Mouse (Mus musculus): ENCODE results near the gene Slc28a3. TPM values are rescaled to one million over a fixed set of nuclear protein-coding genes. Genes with fewer than 3 reads are reported as not detected.

Gene Slc28a3
- polyA plus RNA-seq, 1 experiment from 2014 or later: not detected

- Histone ChIP-seq H3K27ac (replicated peaks) (no peak overlapping the region), H3K36me3 (no peaks in the 10 kb centered on the region), H3K9me3 (replicated peaks) (no peaks in the 10 kb centered on the region), H3K27me3 (replicated peaks) (no peaks in the 10 kb centered on the region), H3K4me3 (replicated peaks) (no peak overlapping the region), H3K4me1 (no peaks in the 10 kb centered on the region), H3K9ac (replicated peaks) (no peak overlapping the region), H3K4me2 (no peak overlapping the region)
- 84% methylated on average over 12 of the region's 12 CpGs for WGBS
- no peak for ATAC-seq (ENCODE audit: low FRiP score)
Observed at GRCm38 (mm10) chr13:58558216-58558615, 52.5 kb downstream of the Slc28a3 start.

- Histone ChIP-seq H3K9ac (replicated peaks) (no peak overlapping the region), H3K4me2 (no peak overlapping the region), H3K9me3 (replicated peaks) (no peaks in the 10 kb centered on the region), H3K27ac (replicated peaks) (no peak overlapping the region), H3K4me1 (no peaks in the 10 kb centered on the region), H3K36me3 (no peaks in the 10 kb centered on the region), H3K27me3 (replicated peaks) (no peaks in the 10 kb centered on the region), H3K4me3 (replicated peaks) (no peak overlapping the region)
- ATAC-seq (ENCODE audit: low FRiP score): no peak
- WGBS: 70% methylated on average over 1 of the region's 1 CpGs
Observed at GRCm38 (mm10) chr13:58556018-58556417, 54.7 kb downstream of the Slc28a3 start.

- Histone ChIP-seq H3K4me1 (no peaks in the 10 kb centered on the region), H3K4me3 (replicated peaks) (no peak overlapping the region), H3K27me3 (replicated peaks) (no peaks in the 10 kb centered on the region), H3K9me3 (replicated peaks) (no peaks in the 10 kb centered on the region), H3K27ac (replicated peaks) (no peak overlapping the region), H3K9ac (replicated peaks) (no peak overlapping the region), H3K4me2 (no peak overlapping the region), H3K36me3 (no peaks in the 10 kb centered on the region)
- WGBS: 62% methylated on average over 5 of the region's 5 CpGs
- no peak for ATAC-seq (ENCODE audit: low FRiP score)
Observed at GRCm38 (mm10) chr13:58555561-58555960, 55.1 kb downstream of the Slc28a3 start.

- Histone ChIP-seq H3K4me2 (no peak overlapping the region), H3K4me3 (replicated peaks) (no peak overlapping the region), H3K9me3 (replicated peaks) (no peaks in the 10 kb centered on the region), H3K27me3 (replicated peaks) (no peaks in the 10 kb centered on the region), H3K4me1 (peaks cover 20% of the 10 kb centered on the region), H3K36me3 (no peaks in the 10 kb centered on the region), H3K27ac (replicated peaks) (no peak overlapping the region), H3K9ac (replicated peaks) (no peak overlapping the region)
- ATAC-seq (ENCODE audit: low FRiP score): no peak
- WGBS: 73% methylated on average over 4 of the region's 4 CpGs
Observed at GRCm38 (mm10) chr13:58551924-58552323, 58.8 kb downstream of the Slc28a3 start.

- 11% methylated on average over 7 of the region's 7 CpGs for WGBS
- H3K4me2 ChIP-seq: peak overlapping the region; percentile 42
- no peaks in the 10 kb centered on the region for H3K36me3 ChIP-seq
- no peak overlapping the region for H3K4me3 ChIP-seq (replicated peaks)
- peak overlapping the region; percentile 51; the same call in 1 of the 2 replicates for H3K27ac ChIP-seq (replicated peaks)
- peak; percentile 80 for ATAC-seq (ENCODE audit: low FRiP score)
- H3K27me3 ChIP-seq (replicated peaks): peaks cover 3% of the 10 kb centered on the region; the same call in 1 of the 2 replicates
- H3K9ac ChIP-seq (replicated peaks): no peak overlapping the region
- peaks cover 34% of the 10 kb centered on the region for H3K4me1 ChIP-seq
- no peaks in the 10 kb centered on the region for H3K9me3 ChIP-seq (replicated peaks)
Observed at GRCm38 (mm10) chr13:58547570-58547969, 63.1 kb downstream of the Slc28a3 start.

GRCm38 (mm10) chr13:58543688-58544408 lies 66.8 kb downstream of the Slc28a3 start:
- ATAC-seq (ENCODE audit: low FRiP score): peak; percentile 87
- peak overlapping the region; percentile 36 for H3K4me2 ChIP-seq
- WGBS: 40% methylated on average over 12 of the region's 12 CpGs
- H3K36me3 ChIP-seq: no peaks in the 10 kb centered on the region
- H3K4me3 ChIP-seq (replicated peaks): no peak overlapping the region
- H3K9me3 ChIP-seq (replicated peaks): no peaks in the 10 kb centered on the region
- H3K9ac ChIP-seq (replicated peaks): no peak overlapping the region
- H3K4me1 ChIP-seq: peaks cover 31% of the 10 kb centered on the region
- no peak overlapping the region for H3K27ac ChIP-seq (replicated peaks)
- peaks cover 3% of the 10 kb centered on the region; the same call in 1 of the 2 replicates for H3K27me3 ChIP-seq (replicated peaks)

GRCm38 (mm10) chr13:58543066-58543465 lies 67.6 kb downstream of the Slc28a3 start:
- Histone ChIP-seq H3K27ac (replicated peaks) (no peak overlapping the region), H3K4me3 (replicated peaks) (no peak overlapping the region), H3K4me2 (no peak overlapping the region)

GRCm38 (mm10) chr13:58542601-58543041 lies 68.1 kb downstream of the Slc28a3 start:
- H3K4me1 ChIP-seq: peaks cover 21% of the 10 kb centered on the region
- no peak overlapping the region for H3K9ac ChIP-seq (replicated peaks)
- H3K36me3 ChIP-seq: no peaks in the 10 kb centered on the region
- peaks cover 3% of the 10 kb centered on the region; the same call in 1 of the 2 replicates for H3K27me3 ChIP-seq (replicated peaks)
- H3K27ac ChIP-seq (replicated peaks): no peak overlapping the region
- 87% methylated on average over 10 of the region's 10 CpGs for WGBS
- no peak overlapping the region for H3K4me3 ChIP-seq (replicated peaks)
- no peaks in the 10 kb centered on the region for H3K9me3 ChIP-seq (replicated peaks)
- H3K4me2 ChIP-seq: no peak overlapping the region
- no peak for ATAC-seq (ENCODE audit: low FRiP score)

More at GRCm38 (mm10) chr13:58543066-58543465, 67.6 kb downstream of the Slc28a3 start:
- peak; percentile 68 for ATAC-seq (ENCODE audit: low FRiP score)
- WGBS: 40% methylated on average over 7 of the region's 7 CpGs
- Histone ChIP-seq H3K9me3 (replicated peaks) (no peaks in the 10 kb centered on the region), H3K27me3 (replicated peaks) (peaks cover 3% of the 10 kb centered on the region; the same call in 1 of the 2 replicates), H3K36me3 (no peaks in the 10 kb centered on the region), H3K9ac (replicated peaks) (no peak overlapping the region), H3K4me1 (peaks cover 25% of the 10 kb centered on the region)

- 75% methylated on average over 8 of the region's 8 CpGs for WGBS
- no peak overlapping the region for H3K4me3 ChIP-seq (replicated peaks)
Observed at GRCm38 (mm10) chr13:58542167-58542566, 68.5 kb downstream of the Slc28a3 start.

GRCm38 (mm10) chr13:58541620-58542019 lies 69.1 kb downstream of the Slc28a3 start:
- no peak overlapping the region for H3K4me2 ChIP-seq
- H3K27ac ChIP-seq (replicated peaks): no peak overlapping the region
- H3K9me3 ChIP-seq (replicated peaks): no peaks in the 10 kb centered on the region
- H3K4me3 ChIP-seq (replicated peaks): no peak overlapping the region
- ATAC-seq (ENCODE audit: low FRiP score): no peak
- H3K36me3 ChIP-seq: no peaks in the 10 kb centered on the region
- H3K27me3 ChIP-seq (replicated peaks): peaks cover 3% of the 10 kb centered on the region; the same call in 1 of the 2 replicates
- no peak overlapping the region for H3K9ac ChIP-seq (replicated peaks)
- WGBS: 79% methylated on average over 4 of the region's 4 CpGs
- H3K4me1 ChIP-seq: peaks cover 14% of the 10 kb centered on the region

More at GRCm38 (mm10) chr13:58542167-58542566, 68.5 kb downstream of the Slc28a3 start:
- H3K9me3 ChIP-seq (replicated peaks): no peaks in the 10 kb centered on the region
- H3K9ac ChIP-seq (replicated peaks): no peak overlapping the region
- no peaks in the 10 kb centered on the region for H3K36me3 ChIP-seq
- no peak overlapping the region for H3K4me2 ChIP-seq
- no peak for ATAC-seq (ENCODE audit: low FRiP score)
- H3K4me1 ChIP-seq: peaks cover 16% of the 10 kb centered on the region
- no peak overlapping the region for H3K27ac ChIP-seq (replicated peaks)
- H3K27me3 ChIP-seq (replicated peaks): peaks cover 3% of the 10 kb centered on the region; the same call in 1 of the 2 replicates

- no peak for ATAC-seq (ENCODE audit: low FRiP score)
- WGBS: 76% methylated on average over 7 of the region's 7 CpGs
- no peak overlapping the region for H3K4me2 ChIP-seq
Observed at GRCm38 (mm10) chr13:58538966-58539365, 71.7 kb downstream of the Slc28a3 start.

GRCm38 (mm10) chr13:58538366-58538765 lies 72.3 kb downstream of the Slc28a3 start:
- no peak for ATAC-seq (ENCODE audit: low FRiP score)
- no peak overlapping the region for H3K4me2 ChIP-seq
- H3K9ac ChIP-seq (replicated peaks): no peak overlapping the region
- 58% methylated on average over 4 of the region's 4 CpGs for WGBS
- H3K36me3 ChIP-seq: no peaks in the 10 kb centered on the region
- no peaks in the 10 kb centered on the region for H3K9me3 ChIP-seq (replicated peaks)
- no peak overlapping the region for H3K4me3 ChIP-seq (replicated peaks)
- H3K27ac ChIP-seq (replicated peaks): no peak overlapping the region
- peaks cover 3% of the 10 kb centered on the region for H3K4me1 ChIP-seq
- H3K27me3 ChIP-seq (replicated peaks): no peaks in the 10 kb centered on the region

More at GRCm38 (mm10) chr13:58538966-58539365, 71.7 kb downstream of the Slc28a3 start:
- H3K36me3 ChIP-seq: no peaks in the 10 kb centered on the region
- H3K9me3 ChIP-seq (replicated peaks): no peaks in the 10 kb centered on the region
- no peak overlapping the region for H3K27ac ChIP-seq (replicated peaks)
- no peak overlapping the region for H3K4me3 ChIP-seq (replicated peaks)
- no peak overlapping the region for H3K9ac ChIP-seq (replicated peaks)
- peaks cover 9% of the 10 kb centered on the region for H3K4me1 ChIP-seq
- H3K27me3 ChIP-seq (replicated peaks): no peaks in the 10 kb centered on the region
